Mouse (Mus musculus): ENCODE results near the gene Slc12a9.

GRCm38 (mm10) chr5:137287953-137288743 is 45.2 kb downstream of the Slc12a9 start:
- TF ChIP-seq ZNF384 (IDR thresholded peaks at IDR 0.05; ENCODE audit: low read depth, low read length), result no peak
- TF ChIP-seq ZC3H11A (IDR thresholded peaks at IDR 0.05; ENCODE audit: borderline replicate concordance, low read depth, low read length), result no peak
- no peak for TF ChIP-seq HCFC1 (IDR thresholded peaks at IDR 0.05; ENCODE audit: borderline replicate concordance, insufficient read depth, low read length)
- no peak for TF ChIP-seq MAFK (IDR thresholded peaks at IDR 0.05; ENCODE audit: insufficient read depth, low read depth, low read length)
- TF ChIP-seq CHD2 (IDR thresholded peaks at IDR 0.05; ENCODE audit: low read depth, low read length), result no peak

Data from ES-E14 (cell line).